Mouse (Mus musculus): ENCODE results near the gene Cyp3a41b.
"Not testable (repeated sequence)": the region's sequence is repeated elsewhere in the genome, so short reads cannot be mapped to it uniquely, and the experiment has no call there.

The Cyp3a41b gene

DNA sequence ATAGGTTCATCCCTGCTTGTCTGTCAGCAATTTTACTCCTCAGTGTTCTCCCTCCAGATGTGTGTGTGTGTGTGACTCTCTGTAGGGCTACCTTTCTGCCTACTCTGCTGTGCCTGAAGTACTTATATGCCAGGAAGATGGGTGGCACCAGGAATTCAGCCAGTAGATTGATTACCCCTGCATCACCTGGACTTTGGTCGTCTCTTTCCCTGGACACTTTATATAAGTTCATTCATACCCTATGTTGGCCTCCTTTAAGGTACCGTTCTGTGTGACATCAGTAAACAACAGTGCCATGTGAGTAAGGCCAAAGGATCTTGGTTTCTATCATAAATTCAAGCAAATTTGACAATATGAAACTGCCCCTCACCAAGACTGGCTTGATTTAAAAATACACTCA lies at the start of gene Cyp3a41b:
Gene Cyp3a41b (minus strand): TSS at position 101 of the 400 bp plus-strand sequence.
- DNase-seq (ENCODE audit: low spot score in 2 of 2) = not testable (repeated sequence)

- not testable (repeated sequence) for DNase-seq (ENCODE audit: low spot score in 2 of 2)
These were observed 47.8 kb upstream of the Cyp3a41b start for GRCm38 (mm10) chr5:145632286-145632685.

- DNase-seq (ENCODE audit: low spot score in 2 of 2) = not testable (repeated sequence)
These were observed 20.4 kb upstream of the Cyp3a41b start for GRCm38 (mm10) chr5:145604891-145605290.

GRCm38 (mm10) chr5:145597851-145598250 lies 13.3 kb upstream of the Cyp3a41b start:
- not testable (repeated sequence) for DNase-seq (ENCODE audit: low spot score in 2 of 2)

GRCm38 (mm10) chr5:145577321-145577720 lies 7.2 kb downstream of the Cyp3a41b start:
- not testable (repeated sequence) for DNase-seq (ENCODE audit: low spot score in 2 of 2)

DNA sequence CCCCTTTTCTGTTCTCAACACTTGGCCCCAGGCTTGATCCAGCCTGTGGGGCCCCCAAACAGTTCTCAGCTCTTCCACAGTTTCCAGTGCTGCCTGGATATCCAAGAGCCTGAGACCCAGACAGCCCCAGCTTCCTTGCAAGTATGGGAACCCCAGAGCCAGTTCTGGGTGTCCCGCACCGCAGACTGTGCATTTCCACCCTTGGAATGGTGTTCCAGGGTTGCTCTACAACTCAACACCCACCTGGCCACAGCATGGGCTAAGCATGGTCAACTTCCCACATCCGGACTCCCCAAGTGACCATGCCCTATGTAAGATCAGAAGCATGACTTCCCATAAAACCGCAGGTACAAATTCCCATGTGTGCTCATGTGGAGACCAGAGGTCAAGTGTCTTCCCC lies 8.9 kb downstream of the Cyp3a41b start:
- not testable (repeated sequence) for DNase-seq (ENCODE audit: low spot score in 2 of 2)

- DNase-seq (ENCODE audit: low spot score in 2 of 2) = not testable (repeated sequence)
These were observed 12.6 kb downstream of the Cyp3a41b start for GRCm38 (mm10) chr5:145571922-145572321.
